Mouse (Mus musculus) embryo, embryonic 9.5 days (tissue): ENCODE data around the gene Vwa2.
A peak's percentile ranks its signal among the peaks of the same experiment; 100 is the strongest.

ENCODE experiments used
- DNase-seq: peaks from one replicate; pipeline ENCODE4 v3.0.0-alpha.2; 2017; ENCODE audit errors: extremely low spot score

Vwa2 gene

GRCm38 (mm10) chr19:56908472-56909270 lies 34.6 kb downstream of the Vwa2 start:
- DNase-seq = peak; percentile 50

GRCm38 (mm10) chr19:56910561-56910960 lies 36.5 kb downstream of the Vwa2 start:
- DNase-seq = no peak

- DNase-seq = no peak
These were observed 39.7 kb downstream of the Vwa2 start for GRCm38 (mm10) chr19:56913761-56914160.

GRCm38 (mm10) chr19:56914658-56915057 lies 40.6 kb downstream of the Vwa2 start:
- DNase-seq = no peak

- no peak for DNase-seq
These were observed 41.0 kb downstream of the Vwa2 start for GRCm38 (mm10) chr19:56915084-56915483.

- DNase-seq = peak; percentile 88
These were observed 45.6 kb downstream of the Vwa2 start for GRCm38 (mm10) chr19:56919628-56920027.

GRCm38 (mm10) chr19:56920232-56920631 lies 46.2 kb downstream of the Vwa2 start:
- no peak for DNase-seq

GRCm38 (mm10) chr19:56921744-56922143 lies 47.7 kb downstream of the Vwa2 start:
- no peak for DNase-seq

GRCm38 (mm10) chr19:56929392-56929791 lies 55.3 kb downstream of the Vwa2 start:
- no peak for DNase-seq

- no peak for DNase-seq
These were observed 56.0 kb downstream of the Vwa2 start for GRCm38 (mm10) chr19:56930029-56930428.

- no peak for DNase-seq
These were observed 59.8 kb downstream of the Vwa2 start for GRCm38 (mm10) chr19:56933800-56934199.

- DNase-seq = no peak
These were observed 61.1 kb downstream of the Vwa2 start for GRCm38 (mm10) chr19:56935111-56935510.

- DNase-seq = no peak
These were observed 61.7 kb downstream of the Vwa2 start for GRCm38 (mm10) chr19:56935777-56936176.

GRCm38 (mm10) chr19:56936253-56936652 lies 62.2 kb downstream of the Vwa2 start:
- DNase-seq = no peak

GRCm38 (mm10) chr19:56937911-56938310 lies 63.9 kb downstream of the Vwa2 start:
- no peak for DNase-seq

GRCm38 (mm10) chr19:56939826-56940225 lies 65.8 kb downstream of the Vwa2 start:
- DNase-seq = no peak

- no peak for DNase-seq
These were observed 66.5 kb downstream of the Vwa2 start for GRCm38 (mm10) chr19:56940507-56940906.

- DNase-seq = no peak
These were observed 68.2 kb downstream of the Vwa2 start for GRCm38 (mm10) chr19:56942216-56942615.

GRCm38 (mm10) chr19:56944211-56944610 lies 70.2 kb downstream of the Vwa2 start:
- DNase-seq = no peak

- DNase-seq = no peak
These were observed 70.8 kb downstream of the Vwa2 start for GRCm38 (mm10) chr19:56944826-56945225.

GRCm38 (mm10) chr19:56945621-56946020 lies 71.6 kb downstream of the Vwa2 start:
- no peak for DNase-seq

GRCm38 (mm10) chr19:56946277-56946676 lies 72.2 kb downstream of the Vwa2 start:
- DNase-seq = no peak

GRCm38 (mm10) chr19:56946727-56947126 lies 72.7 kb downstream of the Vwa2 start:
- DNase-seq = no peak
